8 mouse cellular contexts compared by ENCODE assay signal in the genomic region with DNA sequence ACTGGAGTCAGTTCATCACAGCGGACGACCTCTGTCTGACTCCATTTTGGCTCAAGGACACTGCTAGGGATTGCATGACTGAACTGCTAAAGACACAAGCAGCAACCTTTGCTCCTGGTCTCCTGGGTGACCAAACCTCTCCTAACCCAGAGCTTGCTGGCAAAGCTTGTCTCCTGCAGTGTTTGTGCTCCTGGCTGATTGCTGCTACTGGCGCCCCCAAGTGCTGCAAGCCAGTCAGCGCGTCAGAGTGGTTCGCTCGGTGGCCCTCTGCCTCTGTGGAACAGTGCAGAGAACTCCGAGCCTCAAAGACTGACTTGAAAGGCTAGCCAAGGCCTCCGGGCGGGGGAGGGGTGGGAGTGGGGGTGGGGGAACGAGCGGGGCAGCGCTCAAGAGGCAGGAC. TPM values are rescaled to one million over a fixed set of nuclear protein-coding genes. Genes with fewer than 3 reads are reported as not detected.
DNase-seq lines count a peak whose midpoint lies in the region; ATAC-seq lines count a peak whose summit lies in the region.

No protein-coding gene starts in this region.

- peak overlapping the region; percentile 32 for H3K9ac ChIP-seq in forebrain, embryonic 11.5 days (ENCODE audit: low read length)
- H3K9ac ChIP-seq in liver, embryonic 13.5 days, result no peak overlapping the region

- H3K4me2 ChIP-seq in forebrain, embryonic 11.5 days (ENCODE audit: low read depth, low read length, severe bottlenecking), result peak overlapping the region; percentile 93
- peak overlapping the region; percentile 53 for H3K4me2 ChIP-seq in liver, embryonic 13.5 days

- WGBS in forebrain, embryonic 11.5 days, result 3% methylated on average over 13 of the region's 13 CpGs
- 5% methylated on average over 13 of the region's 13 CpGs for WGBS in liver, embryonic 13.5 days (ENCODE audit: insufficient replicate concordance)

- peak overlapping the region; percentile 43 for H3K4me3 ChIP-seq in forebrain, embryonic 11.5 days (ENCODE audit: low read depth, low read length)
- no peak overlapping the region for H3K4me3 ChIP-seq in liver, embryonic 13.5 days (replicated peaks)

- DNase-seq in thymus, postnatal 4 days, result peak; percentile 9
- no peak for DNase-seq in thymus, postnatal 14 days
- peak; percentile 85 for DNase-seq in forebrain, embryonic 11.5 days (ENCODE audit: low spot score)
- DNase-seq in heart, postnatal 14 days, result peak; percentile 26 to 51
- DNase-seq in layer of hippocampus, adult 11-12 months (ENCODE audit: low spot score), result peak; percentile 69
- no peak for DNase-seq in liver, embryonic 13.5 days
- DNase-seq in neural tube, embryonic 10.5 days (ENCODE audit: extremely low spot score, low spot score), result peak; percentile 74
- DNase-seq in spleen, adult 12 weeks (ENCODE audit: low spot score), result no peak

- no peaks in the 10 kb centered on the region for H3K36me3 ChIP-seq in forebrain, embryonic 11.5 days (ENCODE audit: control insufficient read depth, insufficient read depth, low read length)
- H3K36me3 ChIP-seq in liver, embryonic 13.5 days, result no peaks in the 10 kb centered on the region

- no peak overlapping the region for H3K27ac ChIP-seq in forebrain, embryonic 11.5 days (ENCODE audit: low read depth, low read length)
- no peak overlapping the region for H3K27ac ChIP-seq in liver, embryonic 13.5 days

- ATAC-seq in forebrain, embryonic 11.5 days (replicated peaks; ENCODE audit: low FRiP score), result peak; percentile 77
- peak; percentile 50 for ATAC-seq in liver, embryonic 13.5 days (ENCODE audit: low read depth)

- H3K4me1 ChIP-seq in forebrain, embryonic 11.5 days (replicated peaks; ENCODE audit: control insufficient read depth, insufficient read depth, low read length), result peaks cover 10% of the 10 kb centered on the region; the same call in 1 of the 2 replicates
- H3K4me1 ChIP-seq in liver, embryonic 13.5 days (replicated peaks), result 0 out of 2 replicates have a peak, but pooled peaks cover 2% of the 10 kb centered on the region

- intact Hi-C loops in heart, postnatal 14 days (cut with DNase I), result loop anchor here (10.0 kb wide), 2 partner anchors 109 to 489 kb away; no protein-coding TSS in a partner anchor

- no peaks in the 10 kb centered on the region for H3K9me3 ChIP-seq in forebrain, embryonic 11.5 days (ENCODE audit: control insufficient read depth, low read length)
- no peaks in the 10 kb centered on the region for H3K9me3 ChIP-seq in liver, embryonic 13.5 days (replicated peaks)

- H3K27me3 ChIP-seq in forebrain, embryonic 11.5 days (ENCODE audit: control insufficient read depth, insufficient read depth, low read length), result peaks cover 10% of the 10 kb centered on the region; the same call in 1 of the 2 replicates
- peaks cover 31% of the 10 kb centered on the region for H3K27me3 ChIP-seq in liver, embryonic 13.5 days

RNA-seq across cellular contexts. Expression of gene Dkk2, which starts 1.1 kb away (rescaled TPM):
- 14.1 and 14.3 TPM in 2 replicates for polyA plus RNA-seq in forebrain, embryonic 11.5 days (2014; fragmentation: Nextera tagmentation; extraction: Ambion mirVana)
- total RNA-seq in heart, postnatal 14 days (2021), result under 1 TPM; 0.26 to 0.29 TPM
- polyA plus RNA-seq in liver, embryonic 13.5 days (2015; fragmentation: Nextera tagmentation; extraction: Ambion mirVana), result 0.56 and 0.65 TPM in 2 replicates

Comparison
In these comparisons a context has a peak if more than half of its experiments do, and no peak if none do; other contexts are left out.
1. DNase-seq: peak in thymus, postnatal 4 days (single experiment), forebrain, embryonic 11.5 days (single experiment), heart, postnatal 14 days (2 of 2), layer of hippocampus, adult 11-12 months (single experiment) and neural tube, embryonic 10.5 days (single experiment); none in thymus, postnatal 14 days (single experiment), liver, embryonic 13.5 days (single experiment) and spleen, adult 12 weeks (single experiment).